Mouse (Mus musculus): ENCODE measurements at regions not wholly inside any gene's neighbourhood (a gene's known extent, or its start where the extent isn't known, plus 50 kb on each side); places are given as distances from the start of the nearest gene placed in this dataset.
"Not testable (repeated sequence)": the region's sequence is repeated elsewhere in the genome, so short reads cannot be mapped to it uniquely, and the experiment has no call there.

GRCm38 (mm10) chr16:20934846-20935245 is 200.5 kb upstream of the Thpo start:
- H3K27me3 ChIP-seq (ENCODE audit: insufficient read depth, poor library complexity, severe bottlenecking); H3K27ac ChIP-seq; H3K36me3 ChIP-seq; H3K4me1 ChIP-seq (replicated peaks); DNase-seq (ENCODE audit: low spot score); H3K9me3 ChIP-seq; H3K4me3 ChIP-seq: not testable (repeated sequence)

- H3K27ac ChIP-seq; H3K36me3 ChIP-seq; H3K9me3 ChIP-seq; H3K4me3 ChIP-seq; H3K4me1 ChIP-seq (replicated peaks); DNase-seq (ENCODE audit: low spot score); H3K27me3 ChIP-seq (ENCODE audit: insufficient read depth, poor library complexity, severe bottlenecking): not testable (repeated sequence)
- 92% methylated on average over 5 of the region's 5 CpGs for WGBS
These were observed 195.7 kb upstream of the Thpo start for GRCm38 (mm10) chr16:20930003-20930402.

- H3K27ac ChIP-seq; H3K36me3 ChIP-seq; DNase-seq (ENCODE audit: low spot score); H3K4me3 ChIP-seq; H3K27me3 ChIP-seq (ENCODE audit: insufficient read depth, poor library complexity, severe bottlenecking); H3K4me1 ChIP-seq (replicated peaks); H3K9me3 ChIP-seq: not testable (repeated sequence)
These were observed 191.5 kb upstream of the Thpo start for GRCm38 (mm10) chr16:20925776-20926175.

GRCm38 (mm10) chr16:20910864-20911263 is 176.6 kb upstream of the Thpo start:
- not testable (repeated sequence) for H3K4me1 ChIP-seq (replicated peaks); DNase-seq (ENCODE audit: low spot score); H3K27ac ChIP-seq; H3K4me3 ChIP-seq; H3K27me3 ChIP-seq (ENCODE audit: insufficient read depth, poor library complexity, severe bottlenecking); H3K36me3 ChIP-seq; H3K9me3 ChIP-seq
- WGBS = 86% methylated on average over 3 of the region's 3 CpGs

- DNase-seq (ENCODE audit: low spot score) = peak; percentile 28
- 42% methylated on average over 18 of the region's 18 CpGs for WGBS
These were observed 174.4 kb upstream of the Thpo start for GRCm38 (mm10) chr16:20908467-20909351.

GRCm38 (mm10) chr16:20895734-20896133 is 161.4 kb upstream of the Thpo start:
- Histone ChIP-seq H3K4me1 (replicated peaks) (0 out of 2 replicates have a peak, but pooled peaks cover 3% of the 10 kb centered on the region), H3K36me3 (no peaks in the 10 kb centered on the region), H3K27me3 (ENCODE audit: insufficient read depth, poor library complexity, severe bottlenecking) (no peaks in the 10 kb centered on the region), H3K4me3 (no peak overlapping the region), H3K27ac (no peak overlapping the region), H3K9me3 (no peaks in the 10 kb centered on the region)
- DNase-seq (ENCODE audit: low spot score) = peak; percentile 7
- WGBS = 64% methylated on average over 2 of the region's 2 CpGs

More at GRCm38 (mm10) chr16:20908467-20909351, 174.4 kb upstream of the Thpo start:
- not testable (repeated sequence) for H3K27ac ChIP-seq; H3K4me3 ChIP-seq; H3K9me3 ChIP-seq; H3K36me3 ChIP-seq; H3K4me1 ChIP-seq (replicated peaks); H3K27me3 ChIP-seq (ENCODE audit: insufficient read depth, poor library complexity, severe bottlenecking)

- Histone ChIP-seq H3K36me3 (no peaks in the 10 kb centered on the region), H3K4me1 (replicated peaks) (no peaks in the 10 kb centered on the region)
These were observed 137.4 kb upstream of the Thpo start for GRCm38 (mm10) chr16:20871726-20872125.

GRCm38 (mm10) chr16:20866771-20867170 is 132.5 kb upstream of the Thpo start:
- Histone ChIP-seq H3K9me3 (no peaks in the 10 kb centered on the region), H3K27me3 (ENCODE audit: insufficient read depth, poor library complexity, severe bottlenecking) (no peaks in the 10 kb centered on the region), H3K36me3 (no peaks in the 10 kb centered on the region), H3K4me3 (no peak overlapping the region), H3K27ac (no peak overlapping the region), H3K4me1 (replicated peaks) (no peaks in the 10 kb centered on the region)
- no peak for DNase-seq (ENCODE audit: low spot score)
- WGBS = 92% methylated on average over 1 of the region's 1 CpGs

More at GRCm38 (mm10) chr16:20871726-20872125, 137.4 kb upstream of the Thpo start:
- H3K4me3 ChIP-seq = no peak overlapping the region
- 49% methylated on average over 1 of the region's 1 CpGs for WGBS
- H3K27ac ChIP-seq = no peak overlapping the region
- no peak for DNase-seq (ENCODE audit: low spot score)
- no peaks in the 10 kb centered on the region for H3K27me3 ChIP-seq (ENCODE audit: insufficient read depth, poor library complexity, severe bottlenecking)
- no peaks in the 10 kb centered on the region for H3K9me3 ChIP-seq

GRCm38 (mm10) chr16:20861256-20861655 is 126.9 kb upstream of the Thpo start:
- 96% methylated on average over 4 of the region's 4 CpGs for WGBS

GRCm38 (mm10) chr16:20860606-20861005 is 126.3 kb upstream of the Thpo start:
- not testable (repeated sequence) for H3K4me1 ChIP-seq (replicated peaks); H3K27ac ChIP-seq; H3K27me3 ChIP-seq (ENCODE audit: insufficient read depth, poor library complexity, severe bottlenecking); H3K4me3 ChIP-seq; DNase-seq (ENCODE audit: low spot score); H3K36me3 ChIP-seq; H3K9me3 ChIP-seq
- WGBS = 97% methylated on average over 3 of the region's 3 CpGs

More at GRCm38 (mm10) chr16:20861256-20861655, 126.9 kb upstream of the Thpo start:
- DNase-seq (ENCODE audit: low spot score) = no peak
- no peak overlapping the region for H3K27ac ChIP-seq
- no peaks in the 10 kb centered on the region for H3K9me3 ChIP-seq
- no peaks in the 10 kb centered on the region for H3K27me3 ChIP-seq (ENCODE audit: insufficient read depth, poor library complexity, severe bottlenecking)
- no peak overlapping the region for H3K4me3 ChIP-seq
- H3K4me1 ChIP-seq (replicated peaks) = no peaks in the 10 kb centered on the region
- H3K36me3 ChIP-seq = no peaks in the 10 kb centered on the region

- 69% methylated on average over 1 of the region's 1 CpGs for WGBS
- Histone ChIP-seq H3K9me3 (no peaks in the 10 kb centered on the region), H3K4me1 (replicated peaks) (0 out of 2 replicates have a peak, but pooled peaks cover 3% of the 10 kb centered on the region), H3K4me3 (no peak overlapping the region), H3K27ac (no peak overlapping the region), H3K36me3 (no peaks in the 10 kb centered on the region), H3K27me3 (ENCODE audit: insufficient read depth, poor library complexity, severe bottlenecking) (no peaks in the 10 kb centered on the region)
- no peak for DNase-seq (ENCODE audit: low spot score)
These were observed 120.4 kb upstream of the Thpo start for GRCm38 (mm10) chr16:20854696-20855213.

- no peak for DNase-seq (ENCODE audit: low spot score)
These were observed 103.8 kb upstream of the Thpo start for GRCm38 (mm10) chr16:20838151-20838550.

GRCm38 (mm10) chr16:20836866-20837265 is 102.6 kb upstream of the Thpo start:
- DNase-seq (ENCODE audit: low spot score) = peak; percentile 30
- H3K4me1 ChIP-seq (replicated peaks) = peaks cover 18% of the 10 kb centered on the region
- H3K36me3 ChIP-seq = no peaks in the 10 kb centered on the region
- no peaks in the 10 kb centered on the region for H3K27me3 ChIP-seq (ENCODE audit: insufficient read depth, poor library complexity, severe bottlenecking)
- H3K4me3 ChIP-seq = no peak overlapping the region
- peak overlapping the region; percentile 72 for H3K27ac ChIP-seq
- H3K9me3 ChIP-seq = no peaks in the 10 kb centered on the region
- 24% methylated on average over 5 of the region's 5 CpGs for WGBS

More at GRCm38 (mm10) chr16:20838151-20838550, 103.8 kb upstream of the Thpo start:
- Histone ChIP-seq H3K4me1 (replicated peaks) (peaks cover 18% of the 10 kb centered on the region), H3K27me3 (ENCODE audit: insufficient read depth, poor library complexity, severe bottlenecking) (no peaks in the 10 kb centered on the region), H3K9me3 (no peaks in the 10 kb centered on the region), H3K27ac (0 out of 2 replicates have a peak overlapping the region, but pooled peaks have one; percentile 12), H3K4me3 (no peak overlapping the region), H3K36me3 (no peaks in the 10 kb centered on the region)
- 40% methylated on average over 2 of the region's 2 CpGs for WGBS
